Mouse (Mus musculus): ENCODE data around the gene Galnt15.

DNA sequence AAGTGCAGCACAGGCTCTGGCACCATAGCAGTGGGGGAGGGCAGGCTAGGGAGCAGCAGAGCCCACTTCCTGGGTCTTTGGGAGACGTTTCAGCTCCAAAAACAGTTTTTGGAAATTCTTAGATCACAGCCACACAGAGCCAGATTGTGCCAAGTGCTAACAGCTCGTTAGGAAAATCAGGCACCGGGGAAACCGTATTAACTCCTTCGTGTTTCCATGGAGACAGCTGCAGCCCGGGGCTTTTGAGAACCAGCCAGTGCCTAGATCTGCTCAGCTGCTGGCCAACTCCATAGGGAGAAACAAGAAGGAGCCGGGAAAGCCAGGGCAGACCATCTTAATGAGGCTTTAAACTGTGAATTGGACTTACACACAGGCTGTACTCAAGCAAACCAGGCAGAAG, 11.9 kb upstream of the Galnt15 start:
- TF ChIP-seq CTCF (IDR thresholded peaks at IDR 0.05; ENCODE audit: control insufficient read depth, insufficient read depth, insufficient replicate concordance, low read depth, low read length): no peak
- no peak for TF ChIP-seq POLR2A (IDR thresholded peaks at IDR 0.05; ENCODE audit: control insufficient read depth, low read depth, low read length)

All from testis, adult 2 months (tissue).